Comparison of ENCODE assay signal across 8 mouse cellular contexts in the genomic region with DNA sequence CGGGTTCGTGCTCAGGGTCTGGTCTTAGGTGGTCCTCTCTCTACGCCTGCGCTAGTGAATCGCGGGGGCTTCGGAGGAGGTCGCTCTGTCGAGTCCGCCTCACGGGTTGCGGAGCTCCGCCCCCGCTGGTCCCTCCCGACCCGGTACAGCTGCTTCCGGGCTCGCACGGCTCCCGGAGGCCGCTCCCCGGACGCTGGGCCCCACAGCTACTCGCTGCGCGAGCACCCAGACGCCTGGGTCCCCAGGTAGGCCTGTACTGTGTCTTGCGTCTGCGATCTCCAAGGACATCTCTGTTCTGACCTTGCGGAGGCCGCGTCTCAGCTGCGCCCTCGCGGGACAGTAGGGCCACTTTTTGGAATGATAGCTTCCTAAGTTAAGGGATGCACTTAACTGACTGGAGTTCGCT. TPM values are rescaled to one million over a fixed set of nuclear protein-coding genes. Genes with fewer than 3 reads are reported as not detected.
DNase-seq lines count a peak whose midpoint lies in the region; ATAC-seq and TF ChIP-seq lines count a peak whose summit lies in the region.

A gene (plus strand): TSS at position 168 of the 406 bp plus-strand sequence.

- H3K9me3 ChIP-seq in embryonic facial prominence, embryonic 10.5 days: no peaks in the 10 kb centered on the region
- H3K9me3 ChIP-seq in limb, embryonic 14.5 days (ENCODE audit: control insufficient read depth, low read length): no peaks in the 10 kb centered on the region
- no peaks in the 10 kb centered on the region for H3K9me3 ChIP-seq in midbrain, embryonic 15.5 days

- peak; percentile 59 to 75 for DNase-seq in left cerebral cortex, adult 18-20 months (ENCODE audit: low spot score in 2 of 2)
- DNase-seq in left cerebral cortex, adult 11 months (ENCODE audit: low spot score): no peak
- DNase-seq in embryonic facial prominence, embryonic 10.5 days (ENCODE audit: low spot score): peak; percentile 83
- peak; percentile 85 to 87 for DNase-seq in heart, adult 18-20 months
- DNase-seq in kidney, adult 18-20 months: peak; percentile 82
- DNase-seq in limb, embryonic 14.5 days (ENCODE audit: low spot score): peak; percentile 66
- peak in 1 of 2 experiments; percentile 76 for DNase-seq in spleen, adult 2 months (ENCODE audit: low read depth in 1 of 2, low spot score in 2 of 2)

- H3K4me1 ChIP-seq in embryonic facial prominence, embryonic 10.5 days: peaks cover 43% of the 10 kb centered on the region
- H3K4me1 ChIP-seq in limb, embryonic 14.5 days (ENCODE audit: control insufficient read depth, insufficient read depth, low read length): peaks cover 16% of the 10 kb centered on the region
- peaks cover 45% of the 10 kb centered on the region for H3K4me1 ChIP-seq in midbrain, embryonic 15.5 days
- peaks cover 11% of the 10 kb centered on the region for H3K4me1 ChIP-seq in spleen, adult 2 months (ENCODE audit: control insufficient read depth, insufficient read depth, insufficient read length)

- peak within 1 kb of the TSS; percentile 77 for H3K9ac ChIP-seq in limb, embryonic 14.5 days (ENCODE audit: low read depth, low read length, severe bottlenecking)
- H3K9ac ChIP-seq in midbrain, embryonic 15.5 days: peak within 1 kb of the TSS; percentile 77

- under 1% methylated on average over 36 of the region's 36 CpGs for WGBS in embryonic facial prominence, embryonic 10.5 days
- under 1% methylated on average over 24 of the region's 36 CpGs for WGBS in limb, embryonic 14.5 days
- WGBS in midbrain, embryonic 15.5 days: 1% methylated on average over 36 of the region's 36 CpGs
- under 1% methylated on average over 36 of the region's 36 CpGs for WGBS in spleen, adult 2 months

- no peak for TF ChIP-seq CTCF in spleen, adult 2 months (IDR thresholded peaks at IDR 0.05; ENCODE audit: extremely low read depth, insufficient read depth, insufficient read length, insufficient replicate concordance)

- peak within 1 kb of the TSS; percentile 74 for H3K4me3 ChIP-seq in embryonic facial prominence, embryonic 10.5 days
- peak within 1 kb of the TSS; percentile 62 for H3K4me3 ChIP-seq in limb, embryonic 14.5 days (replicated peaks; ENCODE audit: low read length)
- H3K4me3 ChIP-seq in midbrain, embryonic 15.5 days: peak within 1 kb of the TSS; percentile 63
- H3K4me3 ChIP-seq in spleen, adult 2 months (ENCODE audit: extremely low read depth, insufficient read depth, insufficient read length): peak within 1 kb of the TSS; percentile 81

- peak within 1 kb of the TSS; percentile 84 for H3K4me2 ChIP-seq in limb, embryonic 14.5 days (replicated peaks; ENCODE audit: low read depth, low read length, severe bottlenecking)
- H3K4me2 ChIP-seq in midbrain, embryonic 15.5 days: peak within 1 kb of the TSS; percentile 65

- H3K27me3 ChIP-seq in embryonic facial prominence, embryonic 10.5 days (replicated peaks; ENCODE audit: low read depth, poor library complexity, severe bottlenecking): no peaks in the 10 kb centered on the region
- H3K27me3 ChIP-seq in limb, embryonic 14.5 days (ENCODE audit: control insufficient read depth, insufficient read depth, low read length): no peaks in the 10 kb centered on the region
- H3K27me3 ChIP-seq in midbrain, embryonic 15.5 days (replicated peaks): no peaks in the 10 kb centered on the region
- H3K27me3 ChIP-seq in spleen, adult 2 months (ENCODE audit: control insufficient read depth, insufficient read depth, low read length): no peaks in the 10 kb centered on the region

- peaks cover 54% of the 10 kb centered on the region for H3K36me3 ChIP-seq in embryonic facial prominence, embryonic 10.5 days (replicated peaks)
- peaks cover 25% of the 10 kb centered on the region for H3K36me3 ChIP-seq in limb, embryonic 14.5 days (ENCODE audit: control insufficient read depth, insufficient read depth, low read length)
- peaks cover 7% of the 10 kb centered on the region; the same call in 1 of the 2 replicates for H3K36me3 ChIP-seq in midbrain, embryonic 15.5 days (replicated peaks)
- H3K36me3 ChIP-seq in spleen, adult 2 months (ENCODE audit: control insufficient read depth, insufficient read depth, low read length): peaks cover 8% of the 10 kb centered on the region; the same call in 1 of the 2 replicates

- peak within 1 kb of the TSS; percentile 90 for H3K27ac ChIP-seq in embryonic facial prominence, embryonic 10.5 days (replicated peaks)
- H3K27ac ChIP-seq in limb, embryonic 14.5 days (replicated peaks; ENCODE audit: low read depth, low read length): peak within 1 kb of the TSS; percentile 74
- H3K27ac ChIP-seq in midbrain, embryonic 15.5 days: peak within 1 kb of the TSS; percentile 71
- H3K27ac ChIP-seq in spleen, adult 2 months (ENCODE audit: insufficient read depth, low read length): peak within 1 kb of the TSS; percentile 74

- peak; percentile 60 for ATAC-seq in limb, embryonic 14.5 days (ENCODE audit: low FRiP score, low read depth)
- ATAC-seq in midbrain, embryonic 15.5 days (replicated peaks): peak; percentile 31; the same call in 1 of the 2 replicates

- TF ChIP-seq POLR2A in limb, embryonic 14.5 days (IDR thresholded peaks at IDR 0.05; ENCODE audit: borderline replicate concordance, extremely low read depth, insufficient read depth, insufficient read length): peak; percentile 62; the same call in 1 of the 2 replicates
- TF ChIP-seq POLR2A in spleen, adult 2 months (IDR thresholded peaks at IDR 0.05; ENCODE audit: low read depth, low read length): peak; percentile 81

RNA-seq across cellular contexts. Expression of the gene that starts here (rescaled TPM):
- total RNA-seq in left cerebral cortex, adult 18-20 months (2021): 10 to 100 TPM; 31.5 to 32.2 TPM
- 9.6 and 9.7 TPM in 2 replicates for polyA plus RNA-seq in embryonic facial prominence, embryonic 10.5 days (2016; fragmentation: Nextera tagmentation; extraction: Ambion mirVana)
- total RNA-seq in heart, adult 18-20 months (2021): 10 to 100 TPM; 25.3 to 28.5 TPM
- 5.7 and 6.6 TPM in 2 replicates for polyA plus RNA-seq in limb, embryonic 14.5 days (2012; rRNA removed)
- polyA plus RNA-seq in limb, embryonic 14.5 days (2014; fragmentation: Nextera tagmentation; extraction: Ambion mirVana): 6.4 and 8.2 TPM in 2 replicates
- 8.3 and 9.6 TPM in 2 replicates for polyA plus RNA-seq in midbrain, embryonic 15.5 days (2015; fragmentation: Nextera tagmentation; extraction: Ambion mirVana)
- 6.8 and 10.0 TPM in 2 replicates for polyA plus RNA-seq in spleen, adult 2 months (2012; rRNA removed)
